Mouse (Mus musculus) cerebellum, postnatal 4 days (tissue): ENCODE measurements around the gene 6430628N08Rik.

Source experiments
- DNase-seq, 2 experiments: peaks; one replicate each; pipeline ENCODE4 v3.0.0; 2022; ENCODE audit warnings: low spot score in 2 of 2, mixed read lengths in 1 of 2

6430628N08Rik gene

DNA sequence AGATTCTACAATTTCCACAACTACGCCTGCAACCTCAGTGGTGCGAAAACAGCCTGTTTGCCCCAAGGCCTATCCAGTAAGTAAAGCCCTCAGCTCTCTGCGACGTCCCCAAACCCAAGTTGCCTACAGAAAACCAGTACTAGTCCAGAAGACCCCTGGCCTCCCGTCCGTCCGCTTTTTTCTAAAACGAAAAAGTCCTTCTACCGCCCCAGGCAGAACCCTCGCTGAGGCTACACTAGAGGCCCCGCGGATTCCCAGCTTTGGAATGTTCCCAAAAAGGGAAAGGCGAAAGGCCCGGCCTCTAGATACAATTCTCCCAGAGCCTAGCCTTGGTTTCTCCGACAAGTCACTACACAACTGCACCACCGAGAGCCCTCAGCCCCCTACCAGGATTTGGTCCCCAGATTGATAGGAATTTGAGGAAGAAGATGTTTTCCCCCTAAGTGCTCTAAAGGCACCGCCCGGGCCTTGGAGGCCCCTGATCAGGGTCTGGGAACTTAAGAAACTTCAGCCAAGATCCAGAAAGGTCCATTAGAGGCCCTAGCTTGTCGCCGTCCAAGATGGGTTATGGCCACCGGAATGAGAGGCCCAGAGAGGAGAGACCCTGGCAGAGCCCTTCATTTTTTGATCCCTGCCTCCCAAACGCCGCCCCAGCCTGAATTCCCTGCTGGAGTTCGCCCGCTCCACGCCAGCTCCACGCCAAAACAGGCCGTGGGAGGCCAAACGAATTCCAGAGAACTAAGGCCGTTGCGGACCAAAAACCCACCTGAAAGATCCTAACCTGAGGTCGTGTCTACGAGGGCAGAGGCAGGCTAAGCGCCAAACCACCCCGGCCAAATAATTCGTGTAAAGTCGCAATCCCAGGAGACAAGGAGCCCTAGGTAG, 48.1 kb downstream of the 6430628N08Rik start:
- DNase-seq: peak in 1 of 2 experiments; percentile 35

DNA sequence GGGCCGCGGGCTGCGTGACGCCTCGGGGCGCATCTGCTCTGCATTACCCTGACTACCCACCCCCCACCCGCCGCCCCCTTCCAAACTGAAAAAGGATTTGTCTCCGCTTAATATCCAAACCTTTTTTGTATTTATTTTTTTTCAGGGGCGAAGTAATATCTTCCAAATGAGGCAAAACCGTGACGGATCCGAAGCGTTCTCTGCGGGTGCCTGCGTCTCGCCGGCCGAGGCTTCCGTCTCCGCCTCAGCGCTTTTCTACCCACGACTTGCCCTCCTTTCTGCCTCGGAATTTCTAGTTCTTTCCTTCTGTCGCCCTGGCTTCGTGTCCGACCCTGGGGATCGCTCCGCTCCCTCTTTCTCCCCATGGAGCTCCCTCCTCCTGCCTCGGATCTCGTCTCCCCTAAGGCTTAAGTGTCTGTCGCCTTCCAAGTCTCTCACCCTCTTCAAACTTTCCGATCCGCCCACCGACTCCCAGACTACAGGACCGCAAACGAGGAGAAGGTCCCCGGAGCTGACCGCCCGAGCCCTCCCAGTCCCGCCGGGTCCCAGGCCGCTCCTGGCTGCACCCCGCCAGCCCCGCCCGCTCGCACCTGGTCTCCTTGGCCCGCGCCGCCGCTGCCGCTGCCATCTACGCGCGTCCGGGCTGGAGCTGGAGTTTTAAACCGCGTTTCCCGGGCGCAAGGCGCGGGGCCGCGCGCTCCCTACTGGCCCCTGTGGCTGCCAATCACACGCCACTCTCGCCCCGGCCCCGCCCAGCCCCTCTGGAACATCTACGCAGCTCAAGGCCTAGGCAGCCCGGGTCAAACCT, 49.0 kb downstream of the 6430628N08Rik start, which contains the start of gene Dmbx1:
Dmbx1 (minus strand) TSS at position 632 of the 808 bp plus-strand sequence.
- DNase-seq: peak in 1 of 2 experiments; percentile 31

DNA sequence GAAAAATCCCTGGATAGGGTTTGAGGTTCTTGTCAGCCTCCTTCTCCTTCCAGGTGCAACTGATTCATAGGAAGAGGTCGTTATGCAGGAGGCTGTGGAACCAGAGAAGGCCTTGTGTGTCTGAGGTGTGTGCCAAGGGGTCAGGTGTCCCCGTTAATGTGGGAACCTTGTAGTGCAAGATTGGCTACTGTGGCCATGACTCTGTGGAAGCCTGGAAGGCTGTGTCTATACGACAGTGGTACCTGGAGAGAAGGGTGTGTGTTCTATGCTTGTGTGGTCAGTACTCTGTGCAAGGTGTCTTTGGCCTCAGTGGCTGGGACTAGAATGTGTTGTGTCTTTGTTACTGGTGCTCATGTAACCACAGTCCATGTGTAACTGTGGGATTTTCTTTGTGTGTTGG, 50.2 kb downstream of the 6430628N08Rik start:
- DNase-seq: no peak

DNA sequence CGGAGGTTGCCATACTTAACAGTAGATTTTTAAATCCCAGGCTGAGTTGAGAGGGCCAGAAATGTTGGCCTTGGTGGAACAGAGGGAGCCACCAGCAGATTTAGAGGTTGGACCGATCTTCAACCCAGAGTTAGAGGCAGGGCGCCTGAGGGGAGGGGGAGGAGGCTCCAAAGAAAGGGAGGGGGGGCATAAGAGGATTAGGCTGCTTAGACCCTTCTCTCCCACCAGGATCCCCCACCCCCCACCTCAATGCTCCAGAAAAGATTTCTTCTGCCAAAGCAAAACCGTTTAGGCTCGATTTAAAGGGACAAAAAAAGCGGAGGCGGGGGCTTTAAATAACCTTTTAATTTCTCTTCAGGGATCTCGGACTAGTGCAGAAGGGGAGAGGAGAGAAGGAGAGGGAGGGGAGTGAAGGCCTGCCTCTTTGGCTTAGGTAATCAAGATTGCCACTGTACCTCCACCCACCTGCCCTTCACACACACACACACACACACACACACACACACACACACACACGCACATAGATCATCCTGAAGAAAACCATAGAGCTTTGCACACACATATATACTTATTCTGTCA, 50.9 kb downstream of the 6430628N08Rik start:
- no peak for DNase-seq

DNA sequence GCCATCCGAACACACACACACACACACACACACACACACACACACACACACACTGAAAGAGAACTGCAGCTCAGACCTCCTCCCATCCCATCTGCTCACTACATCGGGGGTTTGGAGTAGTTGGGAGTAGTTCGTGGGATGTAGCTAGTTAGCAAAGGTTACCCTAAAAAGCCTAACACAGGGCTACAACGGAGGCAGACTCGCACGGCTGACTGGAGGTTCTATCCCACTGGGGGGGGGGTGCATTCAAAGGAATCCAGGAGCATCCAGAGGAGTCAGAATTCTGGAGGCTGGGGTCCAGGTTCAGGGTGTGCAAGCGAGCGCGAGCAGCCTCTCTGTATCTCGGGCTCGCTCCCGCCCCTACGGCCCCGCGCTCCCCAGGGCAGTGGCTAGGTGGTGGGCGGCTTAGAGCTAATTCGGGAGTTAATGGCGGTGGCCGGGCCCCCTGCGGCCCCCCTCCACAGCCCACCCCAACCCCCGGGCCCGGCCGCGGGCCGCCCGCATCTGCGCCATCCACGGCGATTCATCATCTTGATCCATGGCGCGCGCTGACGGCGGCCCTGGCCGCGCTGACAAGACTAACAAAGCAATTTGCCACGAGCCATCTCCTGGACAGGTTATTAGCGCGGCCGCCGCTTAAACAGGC, 53.3 kb downstream of the 6430628N08Rik start:
- DNase-seq: no peak
